Comparison of ENCODE assay signal across 8 mouse cellular contexts in genomic region chr4:120163242-120163641, GRCm38 (mm10). TPM values are rescaled to one million over a fixed set of nuclear protein-coding genes. Genes with fewer than 3 reads are reported as not detected.
DNase-seq lines count a peak whose midpoint lies in the region; ATAC-seq and TF ChIP-seq lines count a peak whose summit lies in the region.

No protein-coding gene starts in this region.

- intact Hi-C loops in heart, postnatal 10 days (cut with DNase I) = no loop called here

- no peak overlapping the region for H3K4me3 ChIP-seq in liver, embryonic 12.5 days
- no peak overlapping the region for H3K4me3 ChIP-seq in lung, postnatal 0 days (ENCODE audit: low read depth, low read length)
- H3K4me3 ChIP-seq in thymus, adult 2 months (ENCODE audit: control insufficient read depth, insufficient read depth, low read length) = no peak overlapping the region

- no peak for TF ChIP-seq POLR2A in thymus, adult 2 months (IDR thresholded peaks at IDR 0.05; ENCODE audit: control insufficient read depth, extremely low read depth, insufficient read depth, low read length, poor library complexity)

- H3K27ac ChIP-seq in liver, embryonic 12.5 days = no peak overlapping the region
- H3K27ac ChIP-seq in lung, postnatal 0 days (ENCODE audit: low read length) = no peak overlapping the region
- no peak overlapping the region for H3K27ac ChIP-seq in thymus, adult 2 months (ENCODE audit: control insufficient read depth, insufficient read depth, low read length)

- WGBS in liver, embryonic 12.5 days (ENCODE audit: insufficient replicate concordance) = 55% methylated on average over 11 of the region's 11 CpGs
- 11% methylated on average over 8 of the region's 11 CpGs for WGBS in lung, postnatal 0 days
- WGBS in thymus, adult 2 months = 84% methylated on average over 11 of the region's 11 CpGs

- H3K27me3 ChIP-seq in liver, embryonic 12.5 days (replicated peaks) = peaks cover 16% of the 10 kb centered on the region
- H3K27me3 ChIP-seq in lung, postnatal 0 days (replicated peaks; ENCODE audit: insufficient read depth, low read length) = no peaks in the 10 kb centered on the region
- no peaks in the 10 kb centered on the region for H3K27me3 ChIP-seq in thymus, adult 2 months (ENCODE audit: control insufficient read depth, insufficient read depth, low read length)

- DNase-seq in adrenal gland, postnatal 10 days = peak; percentile 60
- no peak for DNase-seq in adrenal gland, postnatal 4 days (ENCODE audit: low spot score in 2 of 2)
- peak; percentile 36 for DNase-seq in liver
- DNase-seq in heart, postnatal 10 days = peak; percentile 62 to 71
- DNase-seq in lung, postnatal 0 days (ENCODE audit: low spot score) = peak; percentile 65
- DNase-seq in thymus, adult 2 months = no peak
- no peak for DNase-seq in urinary bladder, adult 18-20 months (ENCODE audit: low spot score in 2 of 2)

- TF ChIP-seq EP300 in lung, postnatal 0 days (IDR thresholded peaks at IDR 0.05) = no peak

- no peaks in the 10 kb centered on the region for H3K4me1 ChIP-seq in liver, embryonic 12.5 days
- H3K4me1 ChIP-seq in lung, postnatal 0 days (ENCODE audit: insufficient read depth, low read depth, low read length) = peaks cover 6% of the 10 kb centered on the region; the same call in 1 of the 2 replicates
- 0 out of 2 replicates have a peak, but pooled peaks cover 4% of the 10 kb centered on the region for H3K4me1 ChIP-seq in thymus, adult 2 months (replicated peaks; ENCODE audit: control insufficient read depth, insufficient read depth, low read length)

- no peak overlapping the region for H3K9ac ChIP-seq in liver, embryonic 12.5 days
- H3K9ac ChIP-seq in lung, postnatal 0 days (replicated peaks; ENCODE audit: low read depth) = no peak overlapping the region

- no peaks in the 10 kb centered on the region for H3K9me3 ChIP-seq in liver, embryonic 12.5 days (replicated peaks)
- no peaks in the 10 kb centered on the region for H3K9me3 ChIP-seq in lung, postnatal 0 days (ENCODE audit: low read length)

- no peaks in the 10 kb centered on the region for H3K36me3 ChIP-seq in liver, embryonic 12.5 days
- no peaks in the 10 kb centered on the region for H3K36me3 ChIP-seq in lung, postnatal 0 days (ENCODE audit: insufficient read depth, low read length)
- H3K36me3 ChIP-seq in thymus, adult 2 months (ENCODE audit: control insufficient read depth, insufficient read depth, low read length) = no peaks in the 10 kb centered on the region

- no peak for TF ChIP-seq CTCF in lung, postnatal 0 days (IDR thresholded peaks at IDR 0.05)
- TF ChIP-seq CTCF in thymus, adult 2 months (IDR thresholded peaks at IDR 0.05; ENCODE audit: borderline replicate concordance, control insufficient read depth, extremely low read depth, insufficient read depth, low read length, poor library complexity) = no peak

- H3K4me2 ChIP-seq in liver, embryonic 12.5 days = no peak overlapping the region
- no peak overlapping the region for H3K4me2 ChIP-seq in lung, postnatal 0 days (replicated peaks; ENCODE audit: low read depth, low read length)

- no peak for ATAC-seq in liver, embryonic 12.5 days
- ATAC-seq in lung, postnatal 0 days = 0 out of 2 replicates have a peak, but pooled peaks have one; percentile 22

RNA-seq across cellular contexts. Expression of gene Edn2, which starts 2.2 kb away (rescaled TPM):
- not detected for total RNA-seq in adrenal gland, postnatal 10 days (2021)
- total RNA-seq in adrenal gland, postnatal 4 days (2021) = not detected
- polyA plus RNA-seq in liver, embryonic 12.5 days (2016; fragmentation: Nextera tagmentation; extraction: Ambion mirVana) = 0.15 and 0.35 TPM in 2 replicates
- total RNA-seq in heart, postnatal 10 days (2021) = not detected
- polyA plus RNA-seq in lung, postnatal 0 days (2015; fragmentation: Nextera tagmentation; extraction: Ambion mirVana) = 0.12 and 0.18 TPM in 2 replicates
- polyA plus RNA-seq in thymus, adult 2 months (2012; rRNA removed) = 0.65 and 1.2 TPM in 2 replicates

Comparison
In these comparisons a context has a peak if more than half of its experiments do, and no peak if none do; other contexts are left out.
1. DNase-seq: peak in adrenal gland, postnatal 10 days (single experiment), liver (single experiment), heart, postnatal 10 days (2 of 2) and lung, postnatal 0 days (single experiment); none in adrenal gland, postnatal 4 days (0 of 2), thymus, adult 2 months (single experiment) and urinary bladder, adult 18-20 months (0 of 2).